Mouse (Mus musculus): Measurements from ENCODE around the gene Twsg1. TPM values are rescaled to one million over a fixed set of nuclear protein-coding genes. Genes with fewer than 3 reads are reported as not detected.

Twsg1 gene
- polyA plus RNA-seq (2012; fragmentation: generic; extraction: Trizol), result 10 to 100 TPM in 1 of 2 experiments, 1 to 10 TPM in 1; 2.5 to 41.3 TPM

GRCm38 (mm10) chr17:65950622-65951404, at the start of gene Twsg1:
Gene Twsg1, minus strand, starts transcription at chr17:65951226.

GRCm38 (mm10) chr17:65885697-65886529, 65.1 kb downstream of the Twsg1 start, which contains the start of gene Ralbp1:
Gene Ralbp1, minus strand, starts transcription at chr17:65885798.

Other genes starting within 250 kb of the Twsg1 start
- gene Rab31, start 178.5 kb downstream of the Twsg1 start, polyA plus RNA-seq (2012; fragmentation: generic; extraction: Trizol), result 10 to 100 TPM; 19.9 to 45.2 TPM
- gene Ppp4r1, start 168.7 kb downstream of the Twsg1 start, polyA plus RNA-seq (2012; fragmentation: generic; extraction: Trizol), result 10 to 100 TPM; 16.8 to 39.1 TPM
- gene Ralbp1, start 65.4 kb downstream of the Twsg1 start, polyA plus RNA-seq (2012; fragmentation: generic; extraction: Trizol), result 10 to 100 TPM; 12.5 to 45.3 TPM
- 1 to 10 TPM in 1 of 2 experiments, under 1 TPM in 1; 0.80 to 6.6 TPM for gene Ankrd12, start 125.9 kb upstream of the Twsg1 start, polyA plus RNA-seq (2012; fragmentation: generic; extraction: Trizol)
- 100 to 1,000 TPM; 105 to 190 TPM for gene Ndufv2, start 150.3 kb upstream of the Twsg1 start, polyA plus RNA-seq (2012; fragmentation: generic; extraction: Trizol)
- gene Washc1, start 160.3 kb upstream of the Twsg1 start, polyA plus RNA-seq (2012; fragmentation: generic; extraction: Trizol), result 10 to 100 TPM; 54.4 to 77.0 TPM
- 1 to 10 TPM; 5.2 to 8.5 TPM for gene Ddx11, start 172.3 kb upstream of the Twsg1 start, polyA plus RNA-seq (2012; fragmentation: generic; extraction: Trizol)